Mouse (Mus musculus) megakaryocyte, embryonic 14.5 days (primary cell): Measurements from ENCODE around the gene Ddx47.

Experiments used
- FLI1 ChIP-seq: IDR thresholded peaks from 2 replicates; pipeline ENCODE4 v1.6.1; 2012; ENCODE audit warnings: low read length, inconsistent platforms, mixed read lengths
- GATA1 ChIP-seq: IDR thresholded peaks from 3 replicates; pipeline ENCODE4 v1.6.1; 2012; ENCODE audit warnings: mixed read lengths, low read length, inconsistent platforms, borderline replicate concordance

- TF ChIP-seq GATA1 (no peak), FLI1 (no peak)
These were observed 10.2 kb downstream of the Ddx47 start for GRCm38 (mm10) chr6:135021633-135022032.
